Mouse (Mus musculus): ENCODE results near the gene Rps3a1.
A peak's percentile ranks its signal among the peaks of the same experiment; 100 is the strongest.
"Not testable (repeated sequence)": the region's sequence is repeated elsewhere in the genome, so short reads cannot be mapped to it uniquely, and the experiment has no call there.

Gene Rps3a1

DNA sequence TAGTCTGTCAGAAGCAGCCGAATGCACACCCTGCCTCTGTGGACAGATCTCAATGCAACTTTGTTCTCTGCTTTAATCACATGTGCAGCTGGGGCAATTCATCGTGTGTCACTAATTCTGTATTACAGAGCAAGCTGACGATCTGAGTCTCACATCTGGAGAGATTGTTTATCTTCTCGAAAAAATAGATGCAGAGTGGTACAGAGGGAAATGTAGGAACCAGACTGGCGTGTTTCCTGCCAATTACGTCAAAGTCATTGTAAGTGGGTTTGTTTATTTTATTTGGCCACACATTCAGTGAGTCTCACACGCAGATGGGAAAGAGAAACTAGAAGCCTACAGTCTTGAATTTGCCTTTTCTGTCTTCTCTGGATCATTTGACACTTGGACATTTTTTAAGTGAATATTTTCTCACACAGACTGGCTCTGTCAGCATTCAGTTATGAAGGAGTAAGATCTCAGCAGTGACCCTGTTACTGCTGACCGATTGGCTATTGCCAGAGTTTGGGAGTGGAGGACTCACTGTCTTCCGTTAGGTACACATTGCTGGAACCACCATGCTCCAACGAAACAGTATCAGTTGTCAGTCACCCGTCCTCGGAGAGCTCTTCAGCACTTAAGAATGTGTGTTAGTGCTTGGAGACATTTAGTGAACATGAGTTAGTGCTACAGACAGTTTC lies 27.7 kb downstream of the Rps3a1 start:
- peak; percentile 41 for DNase-seq (ENCODE audit: low read depth, low spot score)

DNA sequence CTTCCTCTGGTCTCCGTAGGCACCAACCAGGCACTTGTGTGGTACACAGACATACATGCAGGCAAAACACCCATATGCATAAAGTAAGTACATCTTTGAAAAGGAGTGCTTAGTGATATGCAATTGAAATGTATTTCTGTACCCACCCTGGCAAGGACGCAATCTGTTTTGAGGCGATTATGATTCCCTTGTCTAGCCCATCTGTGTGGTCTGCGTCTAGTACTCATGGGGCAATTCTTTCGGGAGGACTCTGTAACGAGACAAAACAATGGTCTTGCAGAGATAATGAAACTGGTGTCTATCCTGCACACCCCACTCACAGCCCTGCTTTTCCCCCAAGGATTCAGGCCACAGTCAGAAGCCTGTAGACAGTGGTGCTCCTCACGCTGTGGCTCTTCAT lies 29.7 kb downstream of the Rps3a1 start:
- no peak for DNase-seq (ENCODE audit: low read depth, low spot score)

DNA sequence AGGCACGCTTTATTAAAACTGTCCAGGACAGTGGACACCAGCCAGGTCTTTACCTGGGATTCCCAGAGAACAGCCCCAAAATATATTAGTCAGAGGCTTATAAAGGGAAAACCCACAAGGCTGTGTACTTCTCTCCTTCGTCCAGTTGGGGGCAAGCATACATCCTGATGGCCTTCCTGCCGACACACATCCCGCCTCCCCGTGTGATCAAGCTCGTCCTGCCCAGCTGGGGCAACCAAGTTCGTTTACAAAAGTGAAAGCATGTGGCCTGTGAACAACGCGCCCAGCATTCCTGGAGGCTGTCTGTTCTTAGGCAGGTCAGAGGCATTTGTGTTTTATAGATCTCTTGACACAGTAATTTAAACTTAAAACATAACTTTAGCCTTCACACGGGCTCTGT lies 32.4 kb downstream of the Rps3a1 start:
- DNase-seq (ENCODE audit: low read depth, low spot score) = peak; percentile 70

DNA sequence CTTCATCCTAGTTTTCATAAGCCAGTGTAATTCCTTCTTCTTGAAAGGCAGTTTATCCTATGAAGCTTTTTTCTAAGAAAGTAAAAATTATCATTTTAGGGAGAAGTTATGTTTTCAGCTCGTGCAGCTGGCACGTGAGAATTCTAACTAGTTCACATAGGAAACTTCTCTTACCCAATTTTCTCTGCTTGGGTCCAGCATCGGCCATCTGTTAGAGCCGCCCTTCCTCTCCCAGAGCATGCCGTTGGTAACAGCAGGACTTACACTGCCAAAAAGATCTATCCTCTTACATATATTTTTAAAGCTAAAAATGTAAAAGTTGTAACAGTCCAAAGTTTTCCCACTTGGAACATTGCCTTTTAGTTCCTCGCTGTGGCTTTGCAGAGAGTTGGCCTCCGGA lies 33.4 kb downstream of the Rps3a1 start:
- DNase-seq (ENCODE audit: low read depth, low spot score) = no peak

DNA sequence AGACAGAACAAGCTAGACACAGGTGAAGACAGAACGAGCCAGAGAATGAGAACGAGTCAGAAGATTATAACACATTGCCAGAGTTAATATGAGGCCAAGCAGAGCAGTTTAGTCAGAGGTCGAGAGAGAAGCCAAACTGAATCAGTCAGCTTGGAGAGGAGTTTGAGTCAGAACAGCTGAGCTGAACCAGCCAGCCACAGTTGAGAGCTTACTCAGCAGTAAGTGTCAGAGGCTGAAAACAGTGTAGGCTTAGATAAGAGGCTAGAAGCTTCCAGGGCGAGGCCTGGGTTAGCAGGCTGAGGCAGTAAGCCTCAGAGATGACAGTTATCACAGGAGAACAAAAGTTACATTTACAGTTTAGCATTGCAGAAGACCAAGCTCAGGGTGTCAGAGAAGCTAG lies 33.9 kb downstream of the Rps3a1 start:
- DNase-seq (ENCODE audit: low read depth, low spot score) = no peak

DNA sequence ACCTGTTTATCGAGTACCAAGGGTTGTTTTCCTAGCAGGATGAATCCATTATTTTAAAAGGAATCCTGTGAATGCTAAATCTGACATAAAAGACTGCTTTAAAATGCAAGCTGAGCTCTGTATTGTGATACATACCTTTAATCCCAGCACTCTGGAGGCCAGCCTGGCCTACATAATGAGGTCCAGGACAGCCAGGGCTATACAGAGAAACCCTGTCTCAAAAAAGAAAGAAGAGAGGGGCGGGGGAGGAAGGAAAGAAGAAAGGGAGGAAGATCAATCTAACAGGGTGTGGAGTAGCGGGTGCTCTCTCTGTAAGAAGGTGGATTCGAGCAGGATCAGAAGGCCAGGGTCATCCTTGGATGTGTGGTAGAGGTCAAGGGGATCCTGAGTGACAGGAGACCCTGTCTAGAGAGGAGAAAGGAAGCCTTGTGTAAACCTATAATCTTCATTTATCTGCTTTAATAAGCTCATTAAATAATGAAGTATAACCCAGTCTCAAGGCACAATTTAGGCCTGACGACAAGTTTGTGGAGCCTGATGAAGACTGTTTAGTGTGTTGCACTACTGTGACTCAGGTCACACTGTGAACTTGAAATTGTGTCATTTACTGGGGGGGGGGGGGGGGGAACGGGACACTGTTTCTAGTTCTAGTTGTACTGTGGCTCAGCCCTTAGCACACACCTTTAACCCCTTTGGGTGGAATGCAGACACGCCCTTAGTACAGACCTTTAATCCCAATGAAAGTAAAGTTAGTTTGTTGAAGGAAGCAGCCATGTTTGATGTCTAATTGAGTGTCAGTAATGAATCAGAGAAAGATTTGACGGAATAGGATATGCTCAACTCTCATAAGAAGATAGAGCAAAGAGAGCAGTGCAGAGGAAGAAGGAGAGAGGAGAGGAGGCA lies 34.6 kb downstream of the Rps3a1 start:
- DNase-seq (ENCODE audit: low read depth, low spot score) = no peak

DNA sequence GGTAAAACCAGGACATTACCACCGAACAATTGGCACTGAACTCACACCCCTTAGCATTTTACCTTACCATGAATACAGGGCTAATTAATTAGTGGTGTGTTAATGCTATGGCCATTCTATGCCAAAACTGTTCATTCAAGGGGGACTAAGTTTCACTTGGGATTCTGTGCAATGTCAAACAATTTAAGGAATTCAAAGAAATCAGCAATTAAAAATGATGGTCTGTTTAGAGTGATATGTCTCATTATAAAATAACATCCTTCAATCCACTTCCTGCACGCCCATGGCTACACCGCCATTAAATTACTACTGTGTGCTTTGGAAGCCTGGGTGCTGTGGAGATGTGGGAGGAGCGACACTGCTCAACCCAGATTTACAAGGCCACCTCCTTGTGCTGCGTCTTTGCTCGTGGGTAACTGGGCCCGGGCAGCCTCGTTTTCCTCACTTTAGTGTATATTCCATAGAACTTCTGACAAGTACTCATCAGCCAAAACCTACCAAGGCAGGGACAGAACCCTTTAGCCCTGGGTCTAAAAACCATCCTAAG lies 36.3 kb downstream of the Rps3a1 start:
- no peak for DNase-seq (ENCODE audit: low read depth, low spot score)

DNA sequence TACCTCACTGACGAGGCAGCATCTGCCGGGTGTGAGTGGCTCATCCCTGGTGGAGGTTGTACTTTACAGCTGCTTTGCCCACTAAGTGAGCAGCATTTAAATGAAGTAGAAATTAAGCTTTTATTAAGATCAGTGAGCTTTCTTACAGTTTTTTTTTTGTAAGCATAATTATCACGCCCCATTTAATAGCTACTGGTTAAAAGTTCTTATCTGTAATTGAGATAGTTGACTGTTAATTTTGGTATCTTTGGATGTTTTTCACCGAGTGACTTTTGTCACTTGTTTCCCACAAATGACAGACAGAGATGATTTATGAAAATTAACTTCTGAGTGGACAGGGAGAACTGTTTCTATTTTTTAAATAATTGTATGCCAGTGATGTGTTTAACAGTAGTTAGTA lies 37.6 kb downstream of the Rps3a1 start:
- no peak for DNase-seq (ENCODE audit: low read depth, low spot score)

DNA sequence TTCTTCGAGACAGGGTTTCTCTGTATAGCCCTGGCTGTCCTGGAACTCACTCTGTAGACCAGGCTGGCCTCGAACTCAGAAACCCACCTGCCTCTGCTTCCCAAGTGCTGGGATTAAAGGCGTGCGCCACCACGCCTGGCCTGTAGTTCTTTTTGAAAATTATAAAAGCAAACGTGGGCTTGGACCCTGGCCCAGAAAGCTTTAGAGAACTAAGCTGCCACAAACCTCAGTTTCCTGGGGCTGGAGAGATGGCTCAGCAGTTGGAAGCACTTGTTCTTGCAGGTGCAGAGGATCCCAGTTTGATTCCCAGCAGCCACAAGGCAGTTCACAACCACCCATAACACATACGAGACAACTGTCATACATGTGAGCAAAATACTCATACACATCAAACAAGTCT lies 38.1 kb downstream of the Rps3a1 start:
- DNase-seq (ENCODE audit: low read depth, low spot score) = not testable (repeated sequence)

DNA sequence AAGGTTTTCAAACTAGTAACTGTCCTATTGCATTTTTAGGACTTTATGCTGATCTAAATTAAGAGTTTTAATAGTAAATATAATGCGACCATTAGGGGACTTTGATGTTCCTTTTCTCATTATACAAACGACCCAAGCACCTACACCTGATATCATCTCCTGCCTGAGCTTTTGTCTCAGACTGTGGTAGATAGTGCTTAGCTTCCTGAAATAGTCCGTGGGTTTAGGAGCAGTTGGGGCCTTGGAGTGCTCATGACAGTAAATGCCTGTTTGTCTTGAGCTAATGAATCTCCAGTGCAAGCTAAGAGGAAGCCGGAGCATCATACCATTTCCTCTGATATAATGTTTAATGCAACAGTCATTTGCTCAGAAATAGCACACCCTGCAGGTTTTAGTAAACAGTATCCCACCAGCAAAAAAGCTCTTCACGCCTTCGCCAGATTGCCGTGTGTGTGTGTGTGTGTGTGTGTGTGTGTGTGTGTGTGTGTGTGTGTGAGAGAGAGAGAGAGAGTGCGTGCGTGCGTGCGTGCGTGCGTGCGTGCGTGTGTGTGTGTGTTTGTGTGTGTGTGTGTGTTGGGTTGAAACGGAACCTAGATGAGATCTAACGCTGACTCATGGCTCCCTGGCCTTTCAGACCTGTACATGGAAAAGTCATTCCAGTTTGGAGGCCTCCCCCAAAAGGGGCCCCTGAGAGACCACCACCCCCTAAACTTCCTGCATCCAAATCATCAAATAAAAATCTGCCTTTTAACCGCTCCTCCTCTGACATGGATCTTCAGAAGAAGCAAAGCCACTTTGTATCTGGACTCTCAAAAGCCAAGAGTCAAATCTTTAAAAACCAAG lies 38.8 kb downstream of the Rps3a1 start:
- no peak for DNase-seq (ENCODE audit: low read depth, low spot score)

DNA sequence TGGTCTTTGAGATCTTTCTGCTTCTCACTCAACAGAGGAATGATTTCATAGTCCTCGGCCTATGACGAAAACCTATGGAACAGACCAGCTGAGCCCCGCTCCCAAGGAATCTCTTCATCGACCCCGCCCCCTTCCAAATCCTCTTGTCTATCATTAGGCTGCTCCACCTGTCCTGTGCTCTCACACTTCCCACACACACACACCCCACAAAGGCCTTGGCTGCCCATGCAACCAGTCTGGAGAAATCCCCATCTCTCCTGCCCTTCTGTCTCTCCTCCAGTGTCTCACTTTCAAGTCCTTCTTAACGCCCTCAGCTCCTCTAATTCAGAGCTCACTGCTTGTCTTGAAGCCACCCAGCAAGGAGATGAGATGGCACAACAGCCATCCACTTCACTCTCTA lies 40.5 kb downstream of the Rps3a1 start:
- DNase-seq (ENCODE audit: low read depth, low spot score) = no peak

DNA sequence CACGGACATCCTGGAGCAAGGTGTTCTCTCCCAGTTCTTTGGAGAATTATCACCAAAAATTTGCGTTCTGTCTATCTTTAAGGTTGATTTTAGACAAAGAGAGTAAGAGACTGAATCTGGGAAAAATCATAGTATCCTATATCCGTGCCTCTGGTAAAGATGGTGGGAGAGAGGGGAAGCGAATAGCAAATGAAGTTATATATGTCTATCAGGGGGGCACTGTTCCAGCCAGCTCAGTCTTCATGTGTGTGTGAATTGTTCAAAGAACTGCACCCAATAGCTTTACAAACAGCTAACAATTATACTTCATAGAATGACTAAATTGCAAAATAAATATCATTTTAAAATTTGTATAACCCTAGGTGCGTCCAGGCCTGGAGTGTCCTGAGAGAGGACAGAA lies 48.6 kb downstream of the Rps3a1 start:
- no peak for DNase-seq (ENCODE audit: low read depth, low spot score)

DNA sequence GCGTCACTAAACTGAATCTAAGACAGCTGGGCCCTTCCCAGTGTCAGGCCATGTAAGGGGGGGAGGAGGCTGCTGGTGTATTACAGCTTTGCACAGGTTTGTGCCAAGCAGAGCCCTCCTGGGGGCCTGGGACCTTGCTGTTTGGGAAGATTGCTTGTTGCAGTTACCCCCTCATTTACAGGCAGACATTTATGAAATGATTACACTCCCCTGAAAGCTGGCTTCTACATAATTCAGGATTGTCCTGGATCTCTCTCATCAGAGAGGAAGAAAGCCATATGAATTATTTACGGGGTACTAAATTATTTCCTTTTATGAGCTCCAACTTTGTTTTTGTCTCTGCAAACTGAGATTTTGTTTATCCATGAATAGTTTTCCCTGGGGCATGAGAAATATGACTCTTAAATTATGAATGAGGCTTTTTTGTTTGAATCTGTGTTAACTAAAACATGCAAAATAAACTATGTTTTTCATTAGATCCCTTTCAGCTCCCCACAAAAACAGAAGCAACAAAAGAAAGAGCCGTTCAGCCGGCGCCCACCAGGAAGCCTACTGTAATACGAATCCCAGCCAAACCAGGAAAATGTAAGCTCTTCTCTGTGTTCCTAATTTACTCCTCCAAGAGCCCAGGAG lies 49.2 kb downstream of the Rps3a1 start:
- peak; percentile 14 for DNase-seq (ENCODE audit: low read depth, low spot score)

Measured in mesoderm, embryonic 11.5 days (tissue).